Mouse (Mus musculus): ENCODE results near the gene Etl4.
A peak's percentile ranks its signal among the peaks of the same experiment; 100 is the strongest.
"Not testable (repeated sequence)": the region's sequence is repeated elsewhere in the genome, so short reads cannot be mapped to it uniquely, and the experiment has no call there.

Etl4 gene

DNA sequence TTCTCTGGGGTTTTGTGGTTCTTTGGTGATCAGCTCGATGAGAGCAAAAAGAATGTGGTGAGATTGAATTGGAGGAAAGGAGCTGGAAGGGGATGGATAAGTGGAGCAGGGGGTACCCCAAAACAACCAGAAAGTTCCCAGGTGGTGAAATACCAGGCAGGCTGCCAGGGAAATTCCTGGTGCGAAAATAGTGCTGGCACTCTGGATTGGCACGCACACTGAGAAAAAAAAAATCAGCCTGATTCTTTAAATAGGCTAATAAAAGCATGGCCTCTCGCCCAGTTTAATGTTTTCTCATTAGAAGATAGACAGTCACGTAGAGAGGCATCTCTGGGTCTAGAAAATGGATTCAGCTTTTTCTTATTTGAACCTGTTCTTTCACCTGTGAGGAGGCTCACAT, 258.0 kb downstream of the Etl4 start:
- DNase-seq (ENCODE audit: low read depth, low spot score), result no peak

DNA sequence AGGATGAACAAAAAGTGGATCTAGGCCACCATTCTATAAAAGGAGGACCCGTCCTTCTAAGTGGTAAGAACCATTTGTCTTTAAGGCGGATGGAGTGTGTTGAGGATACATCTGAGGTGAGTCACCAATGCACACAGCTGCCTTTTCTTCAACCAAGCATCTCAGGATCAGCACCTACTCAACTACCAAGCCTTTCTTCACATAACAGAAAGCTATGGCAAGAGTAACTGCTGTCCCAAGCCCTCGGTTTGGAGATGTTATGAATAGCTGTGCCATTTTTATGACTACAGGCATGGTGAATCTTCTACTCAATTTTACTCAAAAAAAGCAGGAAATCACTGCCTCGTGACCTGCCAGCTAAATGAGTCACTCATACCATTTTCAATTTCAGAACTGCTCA, 258.6 kb downstream of the Etl4 start:
- peak; percentile 3 for DNase-seq (ENCODE audit: low read depth, low spot score)

DNA sequence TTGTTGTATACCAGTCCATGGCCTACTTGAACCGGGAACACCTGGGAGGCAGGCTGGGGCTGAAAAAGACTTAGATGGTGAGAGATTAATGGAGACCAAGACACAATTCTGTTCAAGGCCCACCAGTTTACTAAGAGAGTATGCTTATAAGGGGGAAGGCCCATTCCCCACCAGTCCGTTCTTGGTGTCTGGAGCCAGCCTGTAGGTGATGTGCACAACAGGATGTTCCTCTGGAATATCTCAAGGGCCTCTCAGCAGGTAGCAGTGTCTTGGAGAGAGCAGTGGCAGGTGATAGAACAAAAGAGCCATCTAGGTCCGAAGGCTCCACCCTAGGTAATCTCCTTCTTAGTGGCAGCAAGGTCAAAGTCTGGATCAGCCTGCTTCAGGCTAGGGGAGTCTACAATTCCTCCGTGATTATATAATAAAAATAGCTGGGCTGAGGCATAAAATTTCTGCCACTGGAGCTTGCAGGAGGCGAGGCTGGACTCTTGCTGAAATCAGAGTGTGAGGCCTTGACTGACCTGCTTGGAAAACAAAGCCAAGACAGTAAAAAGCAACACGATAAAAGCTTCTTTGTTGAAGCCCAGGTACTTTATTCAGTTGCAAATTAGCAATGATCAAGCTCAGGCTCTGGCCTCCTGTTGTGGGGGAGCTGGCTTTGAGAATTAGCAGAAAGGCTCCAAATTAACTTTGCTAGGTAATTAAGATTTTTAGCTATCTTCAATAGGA, 267.0 kb downstream of the Etl4 start:
- not testable (repeated sequence) for DNase-seq (ENCODE audit: low read depth, low spot score)

DNA sequence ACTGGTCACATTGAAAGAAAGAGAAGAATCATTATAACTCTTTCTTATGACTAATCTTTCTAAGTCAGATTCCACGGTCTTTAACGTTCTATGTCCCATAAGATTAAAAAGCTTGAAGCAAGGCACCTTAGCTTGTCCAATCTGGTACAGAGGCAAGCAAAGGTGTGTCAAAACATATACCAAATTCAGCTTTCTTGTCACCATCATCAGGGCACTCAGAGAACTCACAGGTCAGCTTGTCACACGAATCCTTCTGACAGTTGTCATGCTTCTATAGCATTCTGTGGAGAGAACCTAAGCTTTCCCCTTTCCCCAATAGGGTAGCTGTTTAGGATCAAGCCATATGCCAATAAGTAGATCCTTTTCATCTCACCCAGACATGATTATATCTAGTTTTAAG, 267.7 kb downstream of the Etl4 start:
- DNase-seq (ENCODE audit: low read depth, low spot score), result not testable (repeated sequence)

DNA sequence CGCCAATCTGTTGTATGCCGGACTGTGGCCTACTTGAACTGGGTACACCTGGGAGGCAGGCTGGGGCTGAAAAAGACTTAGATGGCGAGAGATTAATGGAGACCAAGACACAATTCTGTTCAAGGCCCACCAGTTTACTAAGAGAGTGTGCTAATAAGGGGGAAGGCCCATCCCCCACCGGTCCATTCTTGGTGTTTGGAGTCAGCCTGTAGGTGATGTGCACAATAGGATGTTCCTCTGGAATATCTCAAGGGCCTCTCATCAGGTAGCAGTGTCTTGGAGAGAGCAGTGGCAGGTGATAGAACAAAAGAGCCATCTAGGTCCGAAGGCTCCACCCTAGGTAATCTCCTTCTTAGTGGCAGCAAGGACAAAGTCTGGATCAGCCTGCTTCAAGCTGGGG, 271.0 kb downstream of the Etl4 start:
- not testable (repeated sequence) for DNase-seq (ENCODE audit: low read depth, low spot score)

DNA sequence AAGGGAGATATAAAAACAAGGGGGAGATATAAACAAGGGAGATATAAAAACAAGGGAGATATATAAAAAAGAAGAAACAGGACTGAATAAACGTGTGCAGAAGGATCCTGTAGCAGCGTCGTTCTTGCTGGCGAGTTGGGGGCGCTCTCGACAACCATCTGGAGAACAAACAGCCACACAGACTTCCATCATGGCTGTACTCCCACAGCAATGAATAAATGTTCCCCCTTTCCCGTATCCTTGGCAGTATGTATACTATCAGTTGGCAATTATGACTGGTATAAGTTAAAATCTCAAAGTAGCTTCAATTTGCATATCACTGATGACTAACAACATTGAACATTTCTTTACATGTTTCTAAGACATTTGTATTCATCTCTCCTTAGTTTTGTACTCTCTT, 277.6 kb downstream of the Etl4 start:
- not testable (repeated sequence) for DNase-seq (ENCODE audit: low read depth, low spot score)

DNA sequence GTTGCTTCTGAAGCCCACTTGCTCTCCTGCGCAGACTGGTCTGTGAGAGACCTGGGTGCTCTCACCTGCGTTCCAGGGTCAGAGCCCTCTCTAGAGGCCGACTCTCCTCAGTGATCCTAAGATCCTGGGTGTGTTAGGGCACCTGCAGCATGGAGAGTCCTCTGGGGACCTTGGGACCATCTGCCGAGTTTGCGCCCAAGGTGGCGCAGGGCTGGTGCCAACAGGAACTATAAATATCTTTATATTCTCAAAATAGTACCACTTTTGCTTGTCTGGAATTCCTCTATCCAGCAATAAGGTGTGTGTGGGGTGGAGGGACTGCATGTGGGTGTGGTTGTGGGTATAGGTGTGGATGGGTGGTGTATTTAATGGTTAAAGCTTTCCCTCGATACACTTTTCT, 293.4 kb downstream of the Etl4 start:
- no peak for DNase-seq (ENCODE audit: low read depth, low spot score)

DNA sequence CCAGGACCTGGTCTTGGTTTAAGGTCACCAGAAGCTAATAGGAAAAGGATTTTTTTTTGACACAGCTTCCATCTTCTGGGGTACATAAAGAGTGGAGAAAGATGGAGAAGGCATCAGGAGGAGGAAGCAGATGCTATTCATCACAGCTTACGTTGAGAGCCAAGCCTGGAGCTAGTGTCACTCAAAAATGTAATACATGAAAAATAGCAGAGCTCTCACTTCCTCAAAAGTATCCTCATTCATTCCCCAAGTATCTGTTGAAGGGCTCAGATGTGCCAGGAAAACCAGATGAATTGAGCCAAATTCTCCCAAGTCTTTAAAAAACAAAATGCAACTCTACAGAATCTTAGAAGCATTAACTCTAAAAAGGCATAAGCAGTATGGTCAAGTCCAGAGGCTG, 297.1 kb downstream of the Etl4 start:
- DNase-seq (ENCODE audit: low read depth, low spot score), result peak; percentile 27

DNA sequence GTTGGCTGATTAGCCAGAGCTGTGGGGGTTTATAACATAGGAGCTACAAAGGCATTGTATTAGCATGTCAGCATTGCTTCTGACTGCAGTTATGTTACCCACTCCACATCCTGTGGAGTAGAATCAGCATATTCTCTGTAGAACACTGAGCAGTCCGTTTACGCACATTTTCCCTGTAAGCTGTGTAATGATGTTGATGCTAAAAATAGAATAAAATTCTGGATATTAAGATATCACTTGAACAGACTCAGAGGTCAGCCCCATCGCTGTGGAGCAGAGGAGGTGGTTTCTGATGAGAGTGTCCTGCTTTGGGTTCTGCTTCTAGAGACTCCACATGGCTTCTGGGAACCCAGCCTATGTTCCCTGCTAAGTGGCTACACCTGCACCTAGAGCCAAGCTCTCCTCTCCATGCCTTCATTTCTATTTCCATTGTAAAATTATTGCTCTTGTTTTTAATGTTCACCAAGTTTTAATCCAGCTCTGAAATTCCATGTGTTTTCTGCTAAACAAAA, 299.2 kb downstream of the Etl4 start:
- no peak for DNase-seq (ENCODE audit: low read depth, low spot score)

DNA sequence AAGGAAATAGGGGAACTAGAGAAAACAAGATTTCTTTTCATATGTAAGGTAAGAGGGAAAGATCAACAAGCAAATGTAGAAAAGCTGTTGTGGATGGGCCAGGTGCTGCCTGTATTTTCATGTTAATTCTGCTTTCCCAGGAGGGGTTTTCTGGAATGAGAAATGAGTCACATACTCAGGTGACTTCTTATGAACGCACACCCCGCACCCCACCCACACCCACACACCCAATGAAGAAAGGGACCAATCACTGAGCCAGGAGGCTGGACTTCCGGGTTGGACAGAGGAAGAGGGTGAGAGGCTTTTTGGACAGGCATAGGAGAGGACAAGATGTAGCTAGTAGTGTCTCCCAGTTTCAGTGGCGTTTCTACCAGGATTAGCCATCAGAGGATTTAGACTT, 299.8 kb downstream of the Etl4 start:
- no peak for DNase-seq (ENCODE audit: low read depth, low spot score)

DNA sequence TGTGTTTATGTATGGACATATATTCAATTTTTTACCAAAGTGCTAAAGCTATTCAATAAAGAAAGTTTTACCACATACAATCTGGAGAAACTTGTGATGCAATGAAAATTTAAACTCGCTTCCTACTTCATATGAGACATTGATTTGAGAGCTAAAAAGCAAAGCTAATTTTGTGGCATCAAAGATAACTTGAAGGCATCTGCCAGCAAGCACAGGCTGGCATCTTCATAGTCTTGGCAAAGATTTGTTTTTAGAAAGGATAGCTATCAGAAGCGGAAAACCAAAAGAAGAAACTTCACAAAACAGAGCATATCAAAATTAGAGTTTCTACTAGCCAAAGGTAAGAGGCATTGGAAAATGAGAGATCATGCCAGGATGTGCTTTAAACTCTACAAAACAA, 306.7 kb downstream of the Etl4 start:
- peak; percentile 68 for DNase-seq (ENCODE audit: low read depth, low spot score)

DNA sequence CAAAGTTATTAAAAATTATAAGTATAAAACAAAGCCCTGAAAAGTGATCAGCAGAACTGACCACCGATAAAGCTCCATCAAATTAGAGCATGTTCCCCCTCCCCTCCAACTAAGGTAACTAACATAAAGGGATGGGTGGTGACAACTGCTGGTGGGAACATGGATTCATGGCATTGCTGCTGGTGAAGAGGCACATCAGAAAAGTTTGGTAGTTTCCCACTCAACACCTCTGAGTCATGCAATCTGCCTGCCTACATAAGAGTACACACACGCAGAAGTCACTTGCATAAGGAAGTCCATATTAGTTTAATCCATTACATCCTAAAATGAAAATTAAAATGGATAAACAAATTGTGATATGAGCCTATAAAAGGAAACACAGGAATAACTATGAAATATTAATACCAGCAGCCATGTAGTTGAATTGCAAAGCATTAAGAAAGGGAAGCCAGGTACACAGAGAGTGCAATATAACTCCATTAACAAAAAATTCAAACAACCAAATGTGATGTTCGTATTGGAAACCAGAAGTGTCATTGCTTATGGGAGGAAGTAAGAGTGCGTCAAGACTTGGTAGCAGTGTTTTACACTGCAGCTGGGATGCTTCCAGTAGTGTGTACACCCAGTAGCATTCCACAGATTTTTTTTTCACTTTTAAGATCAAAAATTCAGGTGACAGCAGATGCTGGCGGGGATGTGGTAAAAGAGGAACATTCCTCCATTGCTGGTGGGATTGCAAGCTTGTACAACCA, 307.3 kb downstream of the Etl4 start:
- DNase-seq (ENCODE audit: low read depth, low spot score), result peak; percentile 79

DNA sequence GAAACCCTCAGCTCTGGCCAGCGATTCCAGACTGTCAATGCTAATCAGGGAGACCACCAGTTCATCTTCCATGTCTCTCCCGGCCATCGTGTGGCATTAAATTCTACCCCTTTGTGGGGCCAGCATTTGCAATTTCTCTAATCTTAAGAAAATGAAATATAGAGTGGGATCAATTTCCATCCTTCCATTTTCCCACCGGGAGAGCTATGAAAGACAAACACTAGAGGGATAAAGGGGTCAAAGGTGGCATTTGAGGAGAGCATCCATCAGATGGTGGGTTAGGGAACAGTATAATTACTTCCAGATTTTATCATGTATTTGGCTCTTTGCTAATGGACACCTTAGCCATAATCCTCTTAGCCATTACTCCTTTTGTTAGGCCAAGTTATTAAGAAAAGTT, 321.8 kb downstream of the Etl4 start:
- DNase-seq (ENCODE audit: low read depth, low spot score), result no peak

DNA sequence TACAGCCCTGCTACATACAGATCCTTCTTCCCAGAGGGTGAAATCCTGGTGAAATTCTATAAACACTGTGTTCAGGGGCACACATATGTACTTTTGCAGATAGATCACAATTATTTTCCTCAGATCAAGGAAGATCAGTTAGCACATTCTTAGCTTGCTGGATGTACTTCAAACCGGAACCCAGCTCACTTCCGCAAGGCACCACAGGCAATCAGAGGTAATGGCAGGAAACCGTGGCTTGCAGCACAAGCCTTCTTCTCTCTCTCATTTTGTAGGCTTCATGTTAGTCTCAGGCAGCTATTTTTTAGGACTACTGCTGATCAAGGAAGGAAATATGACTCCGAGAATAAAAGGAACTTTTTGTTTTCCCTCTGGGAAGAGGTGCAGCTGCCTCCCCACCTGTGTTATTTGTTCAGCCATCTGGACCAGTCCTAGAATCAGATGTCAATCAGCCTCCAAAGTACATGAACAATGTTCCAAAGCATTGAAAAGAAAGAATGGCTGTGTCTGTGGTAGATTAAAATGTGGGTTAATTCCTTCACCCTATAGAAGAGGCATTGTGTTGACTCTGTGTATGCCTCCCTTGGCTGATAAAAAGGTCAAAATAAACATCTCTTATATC, 338.6 kb downstream of the Etl4 start:
- peak; percentile 26 for DNase-seq (ENCODE audit: low read depth, low spot score)

DNA sequence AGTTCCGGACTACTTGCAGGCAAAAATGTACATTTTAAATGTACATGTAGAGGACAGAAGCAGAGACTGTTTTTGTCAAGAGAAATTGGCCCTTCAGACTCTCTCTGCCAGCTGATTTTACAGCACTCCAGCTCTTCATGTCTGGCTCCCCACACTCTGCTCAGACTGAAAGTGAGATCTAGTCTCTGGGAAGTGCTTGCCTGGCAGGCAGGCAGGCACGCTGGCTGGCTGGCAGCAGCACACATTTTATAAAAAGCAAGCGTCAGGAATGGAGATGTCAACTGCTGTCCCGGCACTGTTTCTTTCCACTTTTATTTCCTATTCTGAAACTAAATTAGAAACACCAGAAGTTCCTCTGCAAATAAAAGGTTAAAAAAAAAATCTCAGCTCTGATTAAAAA, 339.8 kb downstream of the Etl4 start:
- peak; percentile 85 for DNase-seq (ENCODE audit: low read depth, low spot score)

DNA sequence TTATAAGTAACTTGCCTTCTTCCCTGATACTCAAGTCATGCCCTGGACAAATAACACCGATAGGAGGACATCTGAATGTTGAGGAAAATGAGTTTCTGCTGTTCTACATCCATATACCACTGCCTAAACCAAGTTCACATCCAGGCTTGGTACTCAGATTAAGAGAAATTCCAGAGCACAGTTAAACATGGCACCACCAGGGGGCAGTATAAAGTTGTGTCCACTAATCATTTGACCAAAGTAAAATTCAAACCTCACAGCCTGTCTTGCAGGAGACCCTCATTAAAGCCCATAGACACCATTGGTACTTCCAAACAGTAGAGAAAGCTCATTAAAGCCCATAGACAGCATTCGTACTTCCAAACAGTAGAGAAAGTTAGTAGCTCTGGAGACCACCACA, 366.5 kb downstream of the Etl4 start:
- no peak for DNase-seq (ENCODE audit: low read depth, low spot score)

DNA sequence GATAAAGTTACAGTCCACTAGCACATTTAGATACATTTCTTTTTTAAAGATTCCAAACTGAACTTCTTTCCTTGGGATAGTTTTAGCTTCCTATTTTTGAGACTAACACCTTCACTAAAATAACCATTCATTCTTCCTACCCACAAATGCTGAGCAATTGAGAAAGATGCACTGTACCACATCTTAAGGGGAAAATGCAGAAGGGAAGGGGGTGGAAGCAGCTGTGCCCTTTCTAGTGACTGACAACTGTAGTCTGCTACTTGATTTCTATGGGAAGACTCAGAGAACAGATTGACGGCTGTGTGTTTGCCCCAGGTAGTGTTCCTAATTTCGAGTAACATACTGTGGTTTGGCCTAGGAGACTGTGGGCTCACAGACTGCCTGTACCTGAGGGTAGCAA, 372.3 kb downstream of the Etl4 start:
- DNase-seq (ENCODE audit: low read depth, low spot score), result peak; percentile 75

DNA sequence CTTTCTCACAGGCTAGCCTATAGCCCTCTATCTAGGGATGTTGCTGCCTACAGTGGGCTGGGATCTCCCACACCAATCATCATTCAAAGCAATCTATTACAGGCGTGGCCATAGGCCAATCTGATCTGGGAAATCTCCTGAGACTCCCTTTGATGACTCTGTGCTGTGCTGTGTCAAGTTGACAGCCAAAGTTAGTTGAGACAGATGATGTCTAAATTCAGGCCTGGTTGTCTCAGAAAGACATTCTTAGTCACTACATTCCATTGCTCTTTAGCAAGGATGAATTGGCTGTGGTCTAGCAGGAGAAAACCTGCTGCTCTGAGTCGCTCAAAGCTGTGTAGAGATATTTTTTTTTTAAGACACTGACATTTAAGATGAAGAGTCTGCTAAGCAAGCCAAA, 374.8 kb downstream of the Etl4 start:
- peak; percentile 19 for DNase-seq (ENCODE audit: low read depth, low spot score)

DNA sequence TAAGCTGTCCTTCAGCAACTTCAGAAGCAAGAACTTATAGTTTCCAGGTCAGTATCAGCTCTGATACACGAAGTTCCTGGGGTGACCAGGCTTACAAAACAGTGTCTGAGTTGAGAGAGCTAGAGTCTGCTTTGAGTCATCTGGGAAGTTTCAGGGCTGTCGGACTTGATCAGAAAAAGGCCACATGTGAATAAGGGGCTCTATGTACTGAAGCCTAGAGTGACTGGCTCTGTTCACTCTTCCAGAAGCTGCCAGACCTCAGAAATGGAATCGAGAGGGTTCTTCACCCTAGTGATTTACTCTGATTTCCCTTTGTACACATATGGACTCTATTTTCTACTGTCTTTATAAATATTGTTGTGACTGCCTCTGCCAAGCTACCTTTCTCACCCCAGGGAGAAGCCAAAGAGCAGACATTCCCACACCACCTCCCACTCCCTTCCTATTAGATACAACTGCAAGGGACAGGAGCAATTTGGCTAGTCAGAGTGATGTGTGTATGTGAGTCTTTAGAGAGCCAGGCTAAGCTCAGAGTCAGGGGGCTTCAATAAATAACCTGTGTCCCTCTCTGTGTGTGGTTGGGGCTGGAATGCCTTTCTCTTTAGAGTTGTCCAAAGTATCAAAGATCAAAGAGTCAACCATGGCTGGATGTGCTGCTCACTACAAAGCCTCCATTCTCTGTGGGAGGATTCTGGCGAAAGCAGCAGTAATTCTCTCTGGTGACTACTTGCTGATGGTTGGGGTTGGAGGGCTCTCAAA, 381.6 kb downstream of the Etl4 start:
- no peak for DNase-seq (ENCODE audit: low read depth, low spot score)

DNA sequence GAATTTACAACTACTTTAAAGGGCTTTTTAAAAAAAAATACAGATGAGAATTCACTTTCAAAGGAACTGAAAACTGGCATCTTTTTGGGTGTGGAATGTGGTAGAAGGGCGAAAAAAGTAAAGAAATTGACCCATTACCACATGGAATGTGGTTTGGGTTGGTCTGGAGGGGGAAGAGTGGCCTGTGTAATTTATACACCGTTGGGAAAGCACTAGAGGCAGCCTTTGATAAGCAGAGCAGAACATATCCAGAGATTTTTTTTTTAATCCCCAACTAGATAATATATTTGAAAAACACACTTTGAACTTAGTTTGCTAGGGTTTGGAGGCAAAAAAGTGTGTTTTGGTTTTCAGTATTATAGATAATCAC, 382.1 kb downstream of the Etl4 start:
- no peak for DNase-seq (ENCODE audit: low read depth, low spot score)

DNA sequence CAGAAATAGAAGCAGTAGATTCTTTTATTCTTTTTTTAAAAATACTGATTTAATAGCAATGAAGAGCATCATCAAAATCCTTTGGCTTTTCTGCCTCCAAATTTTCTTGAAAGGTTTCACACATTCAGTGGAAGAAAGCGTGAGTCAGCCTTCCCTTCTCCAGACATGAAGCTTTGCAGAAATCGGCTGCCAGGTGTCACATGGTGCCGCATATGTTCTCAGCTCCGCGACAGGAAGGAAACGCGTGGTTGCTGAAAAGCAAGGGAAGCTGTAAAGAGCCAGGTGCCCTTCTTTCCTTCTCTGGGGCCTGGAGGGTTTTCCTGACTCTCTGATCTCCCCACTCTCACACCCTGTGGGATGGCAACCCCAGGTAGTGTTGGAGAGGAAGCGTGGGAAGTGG, 383.8 kb downstream of the Etl4 start:
- DNase-seq (ENCODE audit: low read depth, low spot score), result peak; percentile 90

DNA sequence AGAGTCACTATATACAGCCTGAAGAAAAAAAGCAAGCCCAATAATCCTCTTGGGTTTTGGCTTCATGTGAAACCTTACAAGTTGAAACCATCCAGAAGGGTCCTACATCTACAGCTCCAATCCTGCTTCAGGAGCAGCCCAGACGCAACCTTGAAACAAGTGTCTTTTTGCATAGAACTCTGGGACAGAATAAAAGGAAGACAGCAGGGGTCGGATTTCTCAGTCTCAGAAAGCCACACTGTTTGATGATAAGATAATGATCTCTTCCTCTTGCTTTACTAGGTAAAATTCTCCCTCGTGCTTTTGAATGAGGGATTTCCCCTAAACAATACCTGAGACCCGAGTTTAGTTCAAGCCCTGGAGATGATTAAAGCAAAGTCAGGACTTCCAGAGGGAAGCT, 385.0 kb downstream of the Etl4 start:
- DNase-seq (ENCODE audit: low read depth, low spot score), result no peak
